In the genomic region with DNA sequence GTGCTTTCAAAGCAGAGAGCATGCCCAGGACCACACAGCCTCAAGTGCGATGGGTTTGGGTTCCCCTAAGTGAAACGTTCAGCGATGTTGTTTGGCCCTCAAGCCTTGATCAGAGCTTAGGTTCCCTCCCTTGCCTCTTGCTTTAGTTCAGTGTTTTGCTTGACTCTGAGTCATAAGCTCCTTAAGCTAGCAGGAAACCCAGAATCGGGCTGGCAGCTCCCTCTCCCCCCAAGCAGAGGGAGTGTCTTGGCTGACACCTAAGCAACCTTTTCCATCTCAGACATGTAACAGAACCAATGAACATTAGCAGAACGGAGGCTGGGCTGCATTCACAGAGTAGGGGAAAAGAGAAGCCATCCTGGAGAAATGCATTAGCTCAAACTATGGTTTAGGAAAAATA, we compare ENCODE assay signal across 15 mouse cellular contexts.
DNase-seq lines count a peak whose midpoint lies in the region; ATAC-seq lines count a peak whose summit lies in the region.
"Had no signal": no experiment of that assay in that cellular context is flagged by ENCODE, and none has a peak within 500 bp of the region (broad histone marks: within the 10 kb centered on the region; RNA-seq: fewer than 3 reads in every experiment).

No protein-coding gene starts in this region.

- H3K27ac ChIP-seq in heart, embryonic 11.5 days (ENCODE audit: low read depth, low read length): no peak overlapping the region
- no peak overlapping the region for H3K27ac ChIP-seq in kidney, embryonic 14.5 days (ENCODE audit: low read depth, low read length)
- H3K27ac ChIP-seq: embryonic facial prominence, embryonic 13.5 days; hindbrain, embryonic 14.5 days; liver, embryonic 14.5 days had no signal

- H3K4me3 ChIP-seq in heart, embryonic 11.5 days (ENCODE audit: low read depth, low read length): no peak overlapping the region
- H3K4me3 ChIP-seq in kidney, embryonic 14.5 days (ENCODE audit: low read length): no peak overlapping the region
- H3K4me3 ChIP-seq: embryonic facial prominence, embryonic 13.5 days; megakaryocyte, embryonic 14.5 days had no signal

- H3K4me1 ChIP-seq in heart, embryonic 11.5 days (ENCODE audit: control insufficient read depth, insufficient read depth, low read length): no peaks in the 10 kb centered on the region
- H3K4me1 ChIP-seq in kidney, embryonic 14.5 days (ENCODE audit: control insufficient read depth, insufficient read depth, low read length): no peaks in the 10 kb centered on the region
- H3K4me1 ChIP-seq: embryonic facial prominence, embryonic 13.5 days had no signal

- WGBS in heart, embryonic 11.5 days (ENCODE audit: insufficient replicate concordance): 62% methylated on average over 5 of the region's 5 CpGs
- whole genome bisulfite sequencing in kidney, embryonic 14.5 days: 68% methylated on average over 5 of the region's 5 CpGs

- DNase-seq in adrenal gland, postnatal 10 days: peak; percentile 14
- DNase-seq in adrenal gland, adult 18-20 months (ENCODE audit: low spot score in 2 of 2): no peak
- peak; percentile 3 for DNase-seq in heart, adult 8-10 months (ENCODE audit: low spot score)
- DNase-seq in adipocyte (ENCODE audit: low spot score): peak; percentile 85
- peak; percentile 12 for DNase-seq in lung, postnatal 36 days
- no peak for DNase-seq in layer of hippocampus, adult 9-10 months (ENCODE audit: low spot score)
- DNase-seq: B cell, adult 2 months; kidney, adult 18-20 months had no signal

- ATAC-seq in heart, embryonic 11.5 days (replicated peaks; ENCODE audit: insufficient number of reproducible peaks, low FRiP score, low TSS enrichment): no peak
- no peak for ATAC-seq in kidney, embryonic 14.5 days (ENCODE audit: low FRiP score, low TSS enrichment)

- H3K9me3 ChIP-seq in heart, embryonic 11.5 days (replicated peaks; ENCODE audit: control insufficient read depth, low read length): no peaks in the 10 kb centered on the region
- H3K9me3 ChIP-seq in kidney, embryonic 14.5 days (ENCODE audit: control insufficient read depth, low read length): no peaks in the 10 kb centered on the region
- H3K9me3 ChIP-seq: embryonic facial prominence, embryonic 13.5 days; megakaryocyte, embryonic 14.5 days had no signal

- no peak overlapping the region for H3K4me2 ChIP-seq in heart, embryonic 11.5 days
- no peak overlapping the region for H3K4me2 ChIP-seq in kidney, embryonic 14.5 days (replicated peaks; ENCODE audit: low read depth, low read length)
- H3K4me2 ChIP-seq: embryonic facial prominence, embryonic 13.5 days; hindbrain, embryonic 14.5 days had no signal

- no peak overlapping the region for H3K9ac ChIP-seq in heart, embryonic 11.5 days (ENCODE audit: low read depth, low read length)
- H3K9ac ChIP-seq in kidney, embryonic 14.5 days (ENCODE audit: low read depth, low read length): no peak overlapping the region
- H3K9ac ChIP-seq: embryonic facial prominence, embryonic 13.5 days; hindbrain, embryonic 14.5 days; liver, embryonic 14.5 days had no signal

- H3K36me3 ChIP-seq in heart, embryonic 11.5 days (ENCODE audit: control insufficient read depth, insufficient read depth, low read length): no peaks in the 10 kb centered on the region
- no peaks in the 10 kb centered on the region for H3K36me3 ChIP-seq in kidney, embryonic 14.5 days (ENCODE audit: control insufficient read depth, insufficient read depth, low read length)
- H3K36me3 ChIP-seq: embryonic facial prominence, embryonic 13.5 days; G1E had no signal

- no peaks in the 10 kb centered on the region for H3K27me3 ChIP-seq in heart, embryonic 11.5 days (ENCODE audit: control insufficient read depth, insufficient read depth, low read length)
- no peaks in the 10 kb centered on the region for H3K27me3 ChIP-seq in kidney, embryonic 14.5 days (ENCODE audit: control insufficient read depth, insufficient read depth, low read length)
- H3K27me3 ChIP-seq: embryonic facial prominence, embryonic 13.5 days; megakaryocyte, embryonic 14.5 days had no signal

Comparison
In these comparisons a context has a peak if more than half of its experiments do, and no peak if none do; other contexts are left out.
1. DNase-seq: peak in adrenal gland, postnatal 10 days (single experiment), heart, adult 8-10 months (single experiment), adipocyte (single experiment) and lung, postnatal 36 days (single experiment); none in adrenal gland, adult 18-20 months (0 of 2) and layer of hippocampus, adult 9-10 months (single experiment).